In the genomic region with DNA sequence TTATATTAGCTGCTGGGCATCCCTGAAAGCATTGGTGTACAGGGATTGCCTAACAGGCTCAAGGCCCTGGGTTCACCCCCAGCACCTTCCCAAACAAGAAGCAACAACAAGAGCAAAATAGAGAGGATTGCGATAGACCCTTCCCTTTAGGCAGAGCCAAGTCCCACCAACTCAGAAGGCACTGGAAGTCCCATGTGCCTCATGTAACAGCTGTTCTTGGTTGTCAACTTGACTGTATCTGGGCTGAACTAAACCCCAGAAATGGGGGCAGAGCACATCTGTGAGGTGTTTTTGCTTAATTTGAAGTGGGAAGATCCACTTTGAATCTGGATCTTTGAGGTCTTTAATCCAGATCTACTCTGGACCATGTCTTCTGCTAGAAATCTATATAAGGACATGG, we compare ENCODE assay signal across 22 mouse cellular contexts. TPM values are rescaled to one million over a fixed set of nuclear protein-coding genes. Genes with fewer than 3 reads are reported as not detected.
DNase-seq lines count a peak whose midpoint lies in the region; ATAC-seq and TF ChIP-seq lines count a peak whose summit lies in the region.
"Had no signal": no experiment of that assay in that cellular context is flagged by ENCODE, and none has a peak within 500 bp of the region (broad histone marks: within the 10 kb centered on the region; RNA-seq: fewer than 3 reads in every experiment).

No protein-coding gene starts in this region.

- WGBS in midbrain, embryonic 11.5 days = 89% methylated on average over 1 of the region's 1 CpGs
- 97% methylated on average over 1 of the region's 1 CpGs for WGBS in midbrain, embryonic 13.5 days

- H3ac ChIP-seq in myocyte (ENCODE audit: control insufficient read depth, insufficient read length) = no peak overlapping the region

- intact Hi-C loops in gastrocnemius, adult 2 months (cut with DNase I) = loop anchor here (2.0 kb wide), 1 partner anchor 30 kb away; no protein-coding TSS in a partner anchor

- DNase-seq in gastrocnemius, adult 2 months = no peak
- no peak for DNase-seq in gastrocnemius, adult 8-10 months (ENCODE audit: low spot score in 2 of 2)
- DNase-seq in midbrain, embryonic 11.5 days (ENCODE audit: low spot score, missing footprints) = peak; percentile 39
- DNase-seq in kidney, adult 8-10 months = no peak
- DNase-seq: adrenal gland, adult 2 months; adrenal gland, adult 8-10 months; adrenal gland, postnatal 10 days; adrenal gland, postnatal 14 days; adrenal gland, postnatal 25 days; adrenal gland, postnatal 36 days; B cell, adult 2 months; cerebellum, adult 11 months; cerebellum, adult 11-12 months; cerebellum, adult 18-20 months had no signal

- H3K4me1 ChIP-seq in midbrain, embryonic 11.5 days (ENCODE audit: control insufficient read depth, insufficient read depth, low read length) = no peaks in the 10 kb centered on the region
- H3K4me1 ChIP-seq in midbrain, embryonic 13.5 days (replicated peaks) = no peaks in the 10 kb centered on the region

- no peak for ATAC-seq in midbrain, embryonic 11.5 days (ENCODE audit: low FRiP score)
- no peak for ATAC-seq in midbrain, embryonic 13.5 days
- ATAC-seq: activated CD4-positive, CD25-positive, alpha-beta regulatory T cell, adult 4 months; CD4-positive, CD25-positive, alpha-beta regulatory T cell, adult 4 months; Patski had no signal

- H3K4me3 ChIP-seq in gastrocnemius, adult 2 months = peak overlapping the region; percentile 24; the same call in 1 of the 2 replicates
- H3K4me3 ChIP-seq in midbrain, embryonic 11.5 days (ENCODE audit: low read depth, low read length) = no peak overlapping the region
- no peak overlapping the region for H3K4me3 ChIP-seq in midbrain, embryonic 13.5 days (replicated peaks)
- H3K4me3 ChIP-seq in myocyte = no peak overlapping the region

- no peak for TF ChIP-seq CTCF in gastrocnemius, adult 2 months (IDR thresholded peaks at IDR 0.05)

- H3K4me2 ChIP-seq in midbrain, embryonic 11.5 days = no peak overlapping the region
- no peak overlapping the region for H3K4me2 ChIP-seq in midbrain, embryonic 13.5 days (replicated peaks)
- H3K4me2 ChIP-seq in myocyte (ENCODE audit: low read depth) = no peak overlapping the region

- no peak for TF ChIP-seq POLR2A in myocyte (IDR thresholded peaks at IDR 0.05; ENCODE audit: insufficient read length, low read depth)

- H3K27me3 ChIP-seq in midbrain, embryonic 11.5 days (ENCODE audit: control insufficient read depth, insufficient read depth, low read length) = no peaks in the 10 kb centered on the region
- no peaks in the 10 kb centered on the region for H3K27me3 ChIP-seq in midbrain, embryonic 13.5 days
- H3K27me3 ChIP-seq in myocyte (ENCODE audit: control insufficient read depth, insufficient read depth, insufficient read length) = peaks cover under 1% of the 10 kb centered on the region
- H3K27me3 ChIP-seq: CH12.LX had no signal

- H3K27ac ChIP-seq in gastrocnemius, adult 2 months = peak overlapping the region; percentile 89
- H3K27ac ChIP-seq in midbrain, embryonic 11.5 days (ENCODE audit: low read depth, low read length) = no peak overlapping the region
- H3K27ac ChIP-seq in midbrain, embryonic 13.5 days = no peak overlapping the region

- H3K79me2 ChIP-seq in myocyte (ENCODE audit: control insufficient read depth, insufficient read depth) = no peaks in the 10 kb centered on the region

- no peak overlapping the region for H3K9ac ChIP-seq in midbrain, embryonic 11.5 days (ENCODE audit: low read length)
- no peak overlapping the region for H3K9ac ChIP-seq in midbrain, embryonic 13.5 days (replicated peaks)

- no peaks in the 10 kb centered on the region for H3K36me3 ChIP-seq in midbrain, embryonic 11.5 days (ENCODE audit: control insufficient read depth, insufficient read depth, low read length)
- H3K36me3 ChIP-seq in midbrain, embryonic 13.5 days = no peaks in the 10 kb centered on the region
- no peaks in the 10 kb centered on the region for H3K36me3 ChIP-seq in myocyte (ENCODE audit: control insufficient read depth, insufficient read depth)
- H3K36me3 ChIP-seq: G1E had no signal

- H3K9me3 ChIP-seq in midbrain, embryonic 11.5 days (ENCODE audit: control insufficient read depth, low read length) = no peaks in the 10 kb centered on the region
- H3K9me3 ChIP-seq in midbrain, embryonic 13.5 days = no peaks in the 10 kb centered on the region
- H3K9me3 ChIP-seq: G1E had no signal

TF ChIP-seq in myocyte, 11 proteins besides CTCF, POLR2A, EP300 and RAD21:
- TF ChIP-seq MYOD1 (IDR thresholded peaks at IDR 0.05; ENCODE audit: control insufficient read depth in 1 of 3, insufficient read length in 2 of 3, low read depth in 2 of 3) = peak in 2 of 3 experiments; percentile 51 to 67
- TF ChIP-seq REST (IDR thresholded peaks at IDR 0.05; ENCODE audit: insufficient read depth, insufficient read length) = no peak

RNA-seq across cellular contexts. Expression of a gene that starts 32.0 kb away (rescaled TPM):
- 10 to 100 TPM; 70.6 to 96.6 TPM for total RNA-seq in gastrocnemius, adult 2 months (2021)
- total RNA-seq in gastrocnemius, adult 8-10 months (2022) = 10 to 100 TPM; 52.7 to 80.1 (median 76.0) TPM
- polyA plus RNA-seq in midbrain, embryonic 11.5 days (2014; fragmentation: Nextera tagmentation; extraction: Ambion mirVana) = 11.2 and 12.0 TPM in 2 replicates
- polyA plus RNA-seq in midbrain, embryonic 13.5 days (2015; fragmentation: Nextera tagmentation; extraction: Ambion mirVana) = 2.1 and 6.2 TPM in 2 replicates
- polyA plus RNA-seq in myocyte (2012; fragmentation: generic; extraction: Trizol) = 4.3 TPM
- total RNA-seq: MEL had no signal
- polyA plus RNA-seq: CD4-positive, CD25-positive, alpha-beta regulatory T cell, adult 4 months; Patski had no signal

RNA-seq across cellular contexts. Expression of a gene that starts 59.3 kb away (rescaled TPM):
- total RNA-seq in gastrocnemius, adult 2 months (2021) = 10 to 100 TPM; 29.4 to 36.3 TPM
- 10 to 100 TPM; 30.2 to 37.7 (median 31.2) TPM for total RNA-seq in gastrocnemius, adult 8-10 months (2022)
- 33.3 and 33.7 TPM in 2 replicates for polyA plus RNA-seq in midbrain, embryonic 11.5 days (2014; fragmentation: Nextera tagmentation; extraction: Ambion mirVana)
- 36.4 and 41.9 TPM in 2 replicates for polyA plus RNA-seq in midbrain, embryonic 13.5 days (2015; fragmentation: Nextera tagmentation; extraction: Ambion mirVana)
- 10.5 TPM for polyA plus RNA-seq in myocyte (2012; fragmentation: generic; extraction: Trizol)
